ENCODE assay signal across 8 mouse cellular contexts in the genomic region with DNA sequence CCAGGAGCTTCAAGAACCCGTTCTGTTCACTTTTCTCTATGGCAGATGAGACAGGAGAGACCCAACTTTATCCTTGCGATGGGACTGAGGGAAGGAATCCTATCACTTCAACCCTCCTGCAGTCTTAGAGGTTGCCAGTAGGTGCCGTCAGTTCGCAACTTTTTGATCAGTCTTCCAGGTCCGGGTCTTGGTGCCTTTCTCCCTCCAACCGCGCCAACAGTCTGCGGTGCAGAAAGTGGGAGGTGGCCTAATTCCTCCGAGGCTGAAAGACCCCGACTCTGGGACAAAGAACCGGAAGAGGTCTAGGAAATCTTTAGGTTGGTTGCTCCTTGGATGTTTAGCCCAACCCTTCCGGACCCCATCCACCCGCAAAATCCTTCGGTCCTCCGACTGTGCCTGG. TPM values are rescaled to one million over a fixed set of nuclear protein-coding genes. Genes with fewer than 3 reads are reported as not detected.
DNase-seq lines count a peak whose midpoint lies in the region; ATAC-seq and TF ChIP-seq lines count a peak whose summit lies in the region.

No protein-coding gene starts in this region.

- no peak for TF ChIP-seq EP300 in liver, embryonic 14.5 days (IDR thresholded peaks at IDR 0.05; ENCODE audit: low read depth)

- DNase-seq in brain, embryonic 14.5 days (ENCODE audit: low read depth) = peak; percentile 97
- peak; percentile 91 for DNase-seq in forebrain, embryonic 10.5 days (ENCODE audit: extremely low spot score, low spot score)
- DNase-seq in kidney, postnatal 14 days = peak; percentile 90
- peak in 2 of 3 experiments; percentile 50 to 51 for DNase-seq in liver, embryonic 14.5 days (ENCODE audit: low read depth in 3 of 3, low spot score in 3 of 3)
- DNase-seq in neural tube, embryonic 10.5 days (ENCODE audit: extremely low spot score, low spot score) = peak; percentile 83

- under 1% methylated on average over 15 of the region's 15 CpGs for WGBS in forebrain, embryonic 10.5 days
- 0% methylated on average over 15 of the region's 15 CpGs for WGBS in heart, embryonic 15.5 days
- under 1% methylated on average over 15 of the region's 15 CpGs for WGBS in liver, embryonic 14.5 days (ENCODE audit: insufficient replicate concordance)
- under 1% methylated on average over 15 of the region's 15 CpGs for WGBS in stomach, embryonic 15.5 days

- H3K4me1 ChIP-seq in forebrain, embryonic 10.5 days = peaks cover 62% of the 10 kb centered on the region
- H3K4me1 ChIP-seq in heart, embryonic 15.5 days (replicated peaks) = peaks cover 36% of the 10 kb centered on the region
- H3K4me1 ChIP-seq in liver, embryonic 14.5 days (replicated peaks; ENCODE audit: control insufficient read depth in 2 of 2, insufficient read depth in 2 of 2, low read length in 1 of 2) = peaks cover 0 to 13% of the 10 kb centered on the region in 2 experiments; a peak in 2 of 4 replicates
- H3K4me1 ChIP-seq in stomach, embryonic 15.5 days = peaks cover 17% of the 10 kb centered on the region; the same call in 1 of the 2 replicates

- peak overlapping the region; percentile 80 for H3K4me3 ChIP-seq in forebrain, embryonic 10.5 days
- peak overlapping the region; percentile 63 for H3K4me3 ChIP-seq in heart, embryonic 15.5 days
- peak overlapping the region; percentile 32 to 40 for H3K4me3 ChIP-seq in liver, embryonic 14.5 days (ENCODE audit: insufficient read depth in 1 of 2, low read depth in 2 of 2, low read length in 2 of 2)
- H3K4me3 ChIP-seq in stomach, embryonic 15.5 days (replicated peaks) = peak overlapping the region; percentile 75

- peak overlapping the region; percentile 98 for H3K27ac ChIP-seq in forebrain, embryonic 10.5 days
- H3K27ac ChIP-seq in heart, embryonic 15.5 days = peak overlapping the region; percentile 89
- no peak overlapping the region for H3K27ac ChIP-seq in liver, embryonic 14.5 days
- peak overlapping the region; percentile 95 for H3K27ac ChIP-seq in stomach, embryonic 15.5 days

- H3K9ac ChIP-seq in heart, embryonic 15.5 days = peak overlapping the region; percentile 81
- H3K9ac ChIP-seq in liver, embryonic 14.5 days (replicated peaks) = no peak overlapping the region
- H3K9ac ChIP-seq in stomach, embryonic 15.5 days = peak overlapping the region; percentile 17; the same call in 1 of the 2 replicates

- H3K36me3 ChIP-seq in forebrain, embryonic 10.5 days (replicated peaks) = peaks cover 17% of the 10 kb centered on the region
- H3K36me3 ChIP-seq in heart, embryonic 15.5 days = no peaks in the 10 kb centered on the region
- no peaks in the 10 kb centered on the region for H3K36me3 ChIP-seq in liver, embryonic 14.5 days (replicated peaks; ENCODE audit: control insufficient read depth, insufficient read depth, low read depth)
- H3K36me3 ChIP-seq in stomach, embryonic 15.5 days = no peaks in the 10 kb centered on the region

- peak; percentile 25; the same call in 1 of the 2 replicates for TF ChIP-seq POLR2A in brain, embryonic 14.5 days (IDR thresholded peaks at IDR 0.05; ENCODE audit: borderline replicate concordance, extremely low read depth, insufficient read depth, insufficient read length, poor library complexity, severe bottlenecking)

- peak overlapping the region; percentile 90 for H3K4me2 ChIP-seq in heart, embryonic 15.5 days
- peak overlapping the region; percentile 63 for H3K4me2 ChIP-seq in liver, embryonic 14.5 days (ENCODE audit: low read depth)
- H3K4me2 ChIP-seq in stomach, embryonic 15.5 days = peak overlapping the region; percentile 92

- H3K9me3 ChIP-seq in forebrain, embryonic 10.5 days = no peaks in the 10 kb centered on the region
- H3K9me3 ChIP-seq in heart, embryonic 15.5 days (replicated peaks) = no peaks in the 10 kb centered on the region
- no peaks in the 10 kb centered on the region for H3K9me3 ChIP-seq in liver, embryonic 14.5 days (ENCODE audit: control insufficient read depth, low read length)
- no peaks in the 10 kb centered on the region for H3K9me3 ChIP-seq in stomach, embryonic 15.5 days

- H3K27me3 ChIP-seq in forebrain, embryonic 10.5 days (ENCODE audit: poor library complexity, severe bottlenecking) = 0 out of 2 replicates have a peak, but pooled peaks cover 14% of the 10 kb centered on the region
- H3K27me3 ChIP-seq in heart, embryonic 15.5 days = peaks cover under 1% of the 10 kb centered on the region; the same call in 1 of the 2 replicates
- H3K27me3 ChIP-seq in liver, embryonic 14.5 days (ENCODE audit: control insufficient read depth, insufficient read depth, low read length) = peaks cover 39% of the 10 kb centered on the region
- no peaks in the 10 kb centered on the region for H3K27me3 ChIP-seq in stomach, embryonic 15.5 days (replicated peaks)

- peak; percentile 80 for ATAC-seq in CD4-positive, CD25-positive, alpha-beta regulatory T cell, adult 4 months
- peak; percentile 58; the same call in 1 of the 2 replicates for ATAC-seq in heart, embryonic 15.5 days (replicated peaks; ENCODE audit: insufficient number of reproducible peaks, insufficient read depth, low FRiP score, low read depth)
- peak; percentile 36; the same call in 1 of the 2 replicates for ATAC-seq in liver, embryonic 14.5 days (ENCODE audit: insufficient read depth)
- peak; percentile 25; the same call in 1 of the 2 replicates for ATAC-seq in stomach, embryonic 15.5 days (ENCODE audit: insufficient read depth, low FRiP score, low read depth)

- peak; percentile 88 for TF ChIP-seq CTCF in brain, embryonic 14.5 days (IDR thresholded peaks at IDR 0.05; ENCODE audit: borderline replicate concordance, extremely low read depth, insufficient read depth, insufficient read length)
- TF ChIP-seq CTCF in liver, embryonic 14.5 days (IDR thresholded peaks at IDR 0.05; ENCODE audit: low read depth) = peak; percentile 75

RNA-seq across cellular contexts. Expression of gene Igfbp4, which starts 1.3 kb away (rescaled TPM):
- 10 to 100 TPM; 12.6 to 20.7 TPM for polyA plus RNA-seq in CD4-positive, CD25-positive, alpha-beta regulatory T cell, adult 4 months (2017; shearing (Covaris generic))
- polyA plus RNA-seq in brain, embryonic 14.5 days (2012; rRNA removed) = 119 and 145 TPM in 2 replicates
- 364 and 368 TPM in 2 replicates for polyA plus RNA-seq in forebrain, embryonic 10.5 days (2016; fragmentation: Nextera tagmentation; extraction: Ambion mirVana)
- 344 and 469 TPM in 2 replicates for polyA plus RNA-seq in heart, embryonic 15.5 days (2015; fragmentation: Nextera tagmentation; extraction: Ambion mirVana)
- 60.6 and 71.4 TPM in 2 replicates for polyA plus RNA-seq in liver, embryonic 14.5 days (2012; rRNA removed)
- 115 and 123 TPM in 2 replicates for polyA plus RNA-seq in liver, embryonic 14.5 days (2014; fragmentation: Nextera tagmentation; extraction: Ambion mirVana)
- polyA plus RNA-seq in stomach, embryonic 15.5 days (2015; fragmentation: Nextera tagmentation; extraction: Ambion mirVana) = 513 and 558 TPM in 2 replicates

RNA-seq across cellular contexts. Expression of gene Top2a, which starts 15.8 kb away (rescaled TPM):
- 10 to 100 TPM; 39.6 to 58.8 TPM for polyA plus RNA-seq in CD4-positive, CD25-positive, alpha-beta regulatory T cell, adult 4 months (2017; shearing (Covaris generic))
- polyA plus RNA-seq in brain, embryonic 14.5 days (2012; rRNA removed) = 57.3 and 70.1 TPM in 2 replicates
- 366 and 373 TPM in 2 replicates for polyA plus RNA-seq in forebrain, embryonic 10.5 days (2016; fragmentation: Nextera tagmentation; extraction: Ambion mirVana)
- polyA plus RNA-seq in heart, embryonic 15.5 days (2015; fragmentation: Nextera tagmentation; extraction: Ambion mirVana) = 149 and 159 TPM in 2 replicates
- 57.7 and 108 TPM in 2 replicates for polyA plus RNA-seq in liver, embryonic 14.5 days (2012; rRNA removed)
- polyA plus RNA-seq in liver, embryonic 14.5 days (2014; fragmentation: Nextera tagmentation; extraction: Ambion mirVana) = 197 and 214 TPM in 2 replicates
- 211 and 217 TPM in 2 replicates for polyA plus RNA-seq in stomach, embryonic 15.5 days (2015; fragmentation: Nextera tagmentation; extraction: Ambion mirVana)

RNA-seq across cellular contexts. Expression of gene Tns4, which starts 49.3 kb away (rescaled TPM):
- polyA plus RNA-seq in CD4-positive, CD25-positive, alpha-beta regulatory T cell, adult 4 months (2017; shearing (Covaris generic)) = under 1 TPM in 1 of 2 experiments, not detected in 1; 0.35 TPM
- polyA plus RNA-seq in brain, embryonic 14.5 days (2012; rRNA removed) = 0.08 and 0.16 TPM in 2 replicates
- polyA plus RNA-seq in forebrain, embryonic 10.5 days (2016; fragmentation: Nextera tagmentation; extraction: Ambion mirVana) = 0.49 and 0.81 TPM in 2 replicates
- polyA plus RNA-seq in heart, embryonic 15.5 days (2015; fragmentation: Nextera tagmentation; extraction: Ambion mirVana) = 0.08 and 0.27 TPM in 2 replicates
- polyA plus RNA-seq in liver, embryonic 14.5 days (2012; rRNA removed) = 0.36 and 0.42 TPM in 2 replicates
- 0.09 and 0.33 TPM in 2 replicates for polyA plus RNA-seq in liver, embryonic 14.5 days (2014; fragmentation: Nextera tagmentation; extraction: Ambion mirVana)
- polyA plus RNA-seq in stomach, embryonic 15.5 days (2015; fragmentation: Nextera tagmentation; extraction: Ambion mirVana) = 1.4 and 1.5 TPM in 2 replicates

RNA-seq across cellular contexts. Expression of gene Gjd3, which starts 57.0 kb away (rescaled TPM):
- not detected for polyA plus RNA-seq in CD4-positive, CD25-positive, alpha-beta regulatory T cell, adult 4 months (2017; shearing (Covaris generic))
- polyA plus RNA-seq in brain, embryonic 14.5 days (2012; rRNA removed) = 2.5 and 2.9 TPM in 2 replicates
- 0.20 and 0.24 TPM in 2 replicates for polyA plus RNA-seq in forebrain, embryonic 10.5 days (2016; fragmentation: Nextera tagmentation; extraction: Ambion mirVana)
- 3.6 and 4.4 TPM in 2 replicates for polyA plus RNA-seq in heart, embryonic 15.5 days (2015; fragmentation: Nextera tagmentation; extraction: Ambion mirVana)
- polyA plus RNA-seq in liver, embryonic 14.5 days (2012; rRNA removed) = not detected in 2 replicates
- polyA plus RNA-seq in liver, embryonic 14.5 days (2014; fragmentation: Nextera tagmentation; extraction: Ambion mirVana) = not detected in 2 replicates
- 0.42 and 0.43 TPM in 2 replicates for polyA plus RNA-seq in stomach, embryonic 15.5 days (2015; fragmentation: Nextera tagmentation; extraction: Ambion mirVana)

Comparison
In these comparisons a context has a peak if more than half of its experiments do, and no peak if none do; other contexts are left out.
1. ATAC-seq: peak in every context shown above with its lines; median percentile 80 in CD4-positive, CD25-positive, alpha-beta regulatory T cell, adult 4 months; 58 in heart, embryonic 15.5 days; 36 in liver, embryonic 14.5 days; 25 in stomach, embryonic 15.5 days.